Mouse (Mus musculus) thymus, adult 2 months (tissue): ENCODE results near the gene Gpr26. TPM values are rescaled to one million over a fixed set of nuclear protein-coding genes. Genes with fewer than 3 reads are reported as not detected.

Experiments
- DNase-seq: peaks from one replicate; pipeline ENCODE4 v3.0.0; 2021
- H3K27ac ChIP-seq: fragments of 200-500 bp; 2 replicates; pipeline ENCODE4 v1.5.1; 2012; ENCODE audit warnings: low read length, control low read depth; ENCODE audit not compliant: control insufficient read depth, insufficient read depth
- H3K27me3 ChIP-seq: fragments of 200-500 bp; 2 replicates; pipeline ENCODE4 v1.6.1; 2012; ENCODE audit warnings: mild to moderate bottlenecking, low read length, moderate library complexity, mixed read lengths; ENCODE audit not compliant: control insufficient read depth, insufficient read depth
- H3K36me3 ChIP-seq: fragments of 200-500 bp; 2 replicates; pipeline ENCODE4 v1.6.1; 2012; ENCODE audit warnings: mild to moderate bottlenecking, low read length, moderate library complexity; ENCODE audit not compliant: control insufficient read depth, insufficient read depth
- H3K4me1 ChIP-seq: fragments of 200-500 bp; replicated peaks from 2 replicates; pipeline ENCODE4 v1.6.1; 2012; ENCODE audit warnings: low read length; ENCODE audit not compliant: control insufficient read depth, insufficient read depth
- H3K4me3 ChIP-seq: fragments of 200-500 bp; 2 replicates; pipeline ENCODE4 v1.5.1; 2012; ENCODE audit warnings: mild to moderate bottlenecking, low read length, control low read depth, moderate library complexity; ENCODE audit not compliant: control insufficient read depth, insufficient read depth
- CTCF ChIP-seq: fragments of 200-500 bp; IDR thresholded peaks from 2 replicates; pipeline ENCODE4 v1.5.1; 2012; ENCODE audit warnings: mild to moderate bottlenecking, control low read depth, low read length, moderate library complexity, borderline replicate concordance; ENCODE audit not compliant: control insufficient read depth, poor library complexity, insufficient read depth; ENCODE audit errors: extremely low read depth
- POLR2A ChIP-seq: fragments of 200-500 bp; IDR thresholded peaks from 2 replicates; pipeline ENCODE4 v1.6.1; 2012; ENCODE audit warnings: mild to moderate bottlenecking, low read length, control low read depth, moderate library complexity; ENCODE audit not compliant: control insufficient read depth, poor library complexity, insufficient read depth; ENCODE audit errors: extremely low read depth
- WGBS: fragments of 180-500 bp; shearing (Covaris S2); methylation state at CpG from one replicate; pipeline ENCODE4 v1.1.7; 2018; 5-methylcytosine and 5-hydroxymethylcytosine counted together
- polyA plus RNA-seq: library from polyadenylated mRNA; depleted of rRNA; stranded (reverse); fragments of >200 nt; gene quantifications from 2 replicates; pipeline ENCODE4 v1.2.3, GENCODE M21; 2012; rRNA removed

Gene Gpr26
- polyA plus RNA-seq, 1 experiment, result 0.01 TPM

DNA sequence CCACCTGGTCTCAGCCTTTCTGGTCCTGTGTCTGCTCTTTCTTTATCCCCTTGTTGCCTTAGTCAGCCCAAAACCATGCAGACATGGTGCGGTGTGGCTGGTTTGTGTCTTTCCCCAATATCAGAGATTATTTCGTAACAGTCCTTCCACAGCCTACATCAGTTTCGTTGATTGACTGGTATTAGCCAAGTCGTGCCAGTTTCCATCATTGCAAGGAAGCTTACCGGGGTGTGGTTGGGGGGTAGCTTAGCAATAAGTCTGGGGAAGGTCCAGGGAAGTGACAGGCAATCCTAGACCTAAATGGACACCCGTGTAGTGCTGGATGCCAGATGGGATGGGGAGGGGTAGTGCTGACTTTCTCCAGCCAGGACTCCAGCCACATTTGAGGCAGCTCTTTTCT is 59.3 kb downstream of the Gpr26 start:
- H3K27me3 ChIP-seq, result no peaks in the 10 kb centered on the region
- 74% methylated on average over 6 of the region's 6 CpGs for WGBS
- H3K27ac ChIP-seq, result no peak overlapping the region
- H3K4me3 ChIP-seq, result no peak overlapping the region
- H3K36me3 ChIP-seq, result no peaks in the 10 kb centered on the region
- no peaks in the 10 kb centered on the region for H3K4me1 ChIP-seq
- no peak for DNase-seq
- TF ChIP-seq CTCF (no peak), POLR2A (no peak)

DNA sequence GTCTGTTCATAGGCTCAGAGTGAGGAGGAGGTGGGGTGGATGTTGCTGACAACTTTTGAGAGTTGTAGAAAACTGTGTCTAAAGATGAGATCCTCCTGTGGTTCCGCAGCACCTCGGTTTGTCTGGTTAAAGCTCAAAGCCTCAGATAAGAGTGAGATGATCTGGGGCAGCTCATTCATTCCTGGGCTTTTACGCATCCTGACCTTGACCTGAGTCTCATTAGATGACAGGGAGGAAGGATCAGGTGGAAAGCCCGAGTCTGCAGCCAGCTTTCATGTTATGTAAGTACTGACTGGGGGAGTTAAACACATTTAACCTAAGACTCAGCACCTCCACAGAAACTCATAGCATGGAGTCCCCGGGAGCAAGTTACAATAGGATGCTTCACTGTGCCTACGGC is 60.4 kb downstream of the Gpr26 start:
- TF ChIP-seq POLR2A (no peak), CTCF (no peak)
- H3K4me3 ChIP-seq, result no peak overlapping the region
- H3K27me3 ChIP-seq, result no peaks in the 10 kb centered on the region
- no peak overlapping the region for H3K27ac ChIP-seq
- WGBS, result 77% methylated on average over 6 of the region's 6 CpGs
- DNase-seq, result no peak
- no peaks in the 10 kb centered on the region for H3K4me1 ChIP-seq
- no peaks in the 10 kb centered on the region for H3K36me3 ChIP-seq

DNA sequence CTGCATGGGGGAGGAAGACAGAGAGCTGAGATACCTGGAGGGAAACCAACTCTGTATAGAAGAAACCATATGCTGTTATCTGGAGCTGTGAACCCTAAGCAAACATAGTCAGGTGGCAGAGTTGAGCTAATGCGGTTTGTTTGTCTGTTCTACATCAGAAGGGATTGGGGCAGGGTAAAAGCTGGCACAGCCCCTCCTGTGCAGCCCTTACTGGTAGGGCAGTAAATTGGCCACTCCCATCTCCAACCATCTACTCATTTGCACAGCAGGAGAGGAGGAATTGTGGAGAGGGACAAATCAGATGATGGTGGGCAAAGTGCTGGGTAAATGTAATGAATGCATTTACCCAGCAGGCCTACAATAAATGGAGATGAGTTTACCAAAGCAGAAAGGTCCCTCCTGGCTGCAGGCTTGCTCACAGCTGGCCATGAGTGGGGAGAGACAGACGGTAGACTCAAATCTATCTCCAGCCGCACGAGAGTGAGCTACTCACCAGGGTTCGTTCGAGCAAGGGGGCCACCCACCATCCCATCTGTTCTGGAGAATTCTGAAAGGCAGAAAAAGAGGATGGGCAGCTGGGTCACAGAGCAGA is 65.8 kb downstream of the Gpr26 start:
- H3K36me3 ChIP-seq, result no peaks in the 10 kb centered on the region
- no peak overlapping the region for H3K4me3 ChIP-seq
- DNase-seq, result no peak
- no peaks in the 10 kb centered on the region for H3K27me3 ChIP-seq
- H3K27ac ChIP-seq, result no peak overlapping the region
- TF ChIP-seq CTCF (no peak), POLR2A (no peak)
- WGBS, result 77% methylated on average over 6 of the region's 6 CpGs
- H3K4me1 ChIP-seq, result no peaks in the 10 kb centered on the region

Other genes starting within 250 kb of the Gpr26 start
- gene Cpxm2, start 188.3 kb downstream of the Gpr26 start, polyA plus RNA-seq, result 3.6 and 4.9 TPM in 2 replicates